Mouse (Mus musculus) E14TG2a.4 (cell line): ENCODE measurements at regions not wholly inside any gene's neighbourhood (a gene's known extent, or its start where the extent isn't known, plus 50 kb on each side); places are given as distances from the start of the nearest gene placed in this dataset.

Experiments used
- H3K27me3 ChIP-seq: 2 replicates; pipeline ENCODE4 v1.6.1; 2014; ENCODE audit warnings: low read length, control low read depth; ENCODE audit not compliant: insufficient read depth
- H3K36me3 ChIP-seq: 2 replicates; pipeline ENCODE4 v1.6.1; 2014; ENCODE audit warnings: low read length, control low read depth; ENCODE audit not compliant: insufficient read depth
- H3K4me1 ChIP-seq: replicated peaks from 2 replicates; pipeline ENCODE4 v1.6.1; 2014; ENCODE audit warnings: low read depth, low read length, control low read depth
- H3K4me3 ChIP-seq: replicated peaks from 2 replicates; pipeline ENCODE4 v1.5.1; 2014; ENCODE audit warnings: mild to moderate bottlenecking, low read length
- H3K9me3 ChIP-seq: 2 replicates; pipeline ENCODE4 v1.6.1; 2014; ENCODE audit warnings: low read length, control low read depth
- CTCF ChIP-seq: conservative IDR thresholded peaks from 2 replicates; pipeline ENCODE4 v1.5.1; 2014; ENCODE audit warnings: low read length
- NANOG ChIP-seq: IDR thresholded peaks from 2 replicates; pipeline ENCODE4 v1.6.1; 2014; ENCODE audit warnings: borderline replicate concordance, low read length, mixed read lengths
- POU5F1 ChIP-seq: IDR thresholded peaks from 2 replicates; pipeline ENCODE4 v1.6.1; 2014; ENCODE audit warnings: low read length, borderline replicate concordance

- Histone ChIP-seq H3K27me3 (peaks cover 17% of the 10 kb centered on the region), H3K4me3 (peak overlapping the region; percentile 52), H3K36me3 (no peaks in the 10 kb centered on the region), H3K9me3 (no peaks in the 10 kb centered on the region), H3K4me1 (peaks cover 21% of the 10 kb centered on the region)
- TF ChIP-seq POU5F1 (no peak), CTCF (no peak), NANOG (no peak)
These were observed 897.3 kb upstream of the Car8 start for GRCm38 (mm10) chr4:9136188-9136569.

DNA sequence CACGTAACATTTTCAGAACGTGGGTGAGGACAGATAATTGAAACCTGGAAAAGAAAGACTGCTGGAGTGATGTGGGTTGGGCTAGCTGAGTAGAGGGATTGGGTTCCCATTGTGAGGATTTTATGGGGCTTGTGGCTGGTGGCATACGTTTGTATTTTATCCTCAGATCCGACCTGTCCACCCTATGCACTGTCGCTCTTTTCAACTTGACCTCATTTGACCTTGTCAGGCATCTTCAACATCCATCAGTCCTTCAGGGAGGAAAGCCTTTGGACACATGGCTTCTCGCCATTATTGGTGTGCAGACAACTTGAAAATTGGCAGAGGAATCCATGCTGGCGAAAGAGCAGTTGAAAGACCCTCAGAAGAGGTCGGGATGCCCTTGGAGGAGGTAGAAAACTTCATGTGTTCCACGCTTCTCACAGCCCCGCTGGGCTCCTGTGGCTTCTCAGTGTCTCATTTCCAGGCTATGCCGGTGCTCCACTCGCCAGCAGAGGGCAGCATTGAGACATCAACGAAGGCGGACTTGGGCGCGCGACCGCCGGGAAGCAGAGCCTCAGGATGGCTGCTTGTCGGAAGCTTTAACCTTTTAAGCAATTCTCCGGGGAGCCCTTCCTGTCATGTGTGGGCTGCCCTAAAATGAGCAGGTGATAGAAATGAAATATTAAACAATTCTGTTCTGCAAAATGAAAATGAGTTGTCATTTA, 896.8 kb upstream of the Car8 start:
- Histone ChIP-seq H3K9me3 (no peaks in the 10 kb centered on the region), H3K4me3 (peak overlapping the region; percentile 52), H3K4me1 (peaks cover 21% of the 10 kb centered on the region), H3K36me3 (no peaks in the 10 kb centered on the region), H3K27me3 (peaks cover 17% of the 10 kb centered on the region)
- peak; percentile 72 for TF ChIP-seq CTCF
- no peak for TF ChIP-seq NANOG

DNA sequence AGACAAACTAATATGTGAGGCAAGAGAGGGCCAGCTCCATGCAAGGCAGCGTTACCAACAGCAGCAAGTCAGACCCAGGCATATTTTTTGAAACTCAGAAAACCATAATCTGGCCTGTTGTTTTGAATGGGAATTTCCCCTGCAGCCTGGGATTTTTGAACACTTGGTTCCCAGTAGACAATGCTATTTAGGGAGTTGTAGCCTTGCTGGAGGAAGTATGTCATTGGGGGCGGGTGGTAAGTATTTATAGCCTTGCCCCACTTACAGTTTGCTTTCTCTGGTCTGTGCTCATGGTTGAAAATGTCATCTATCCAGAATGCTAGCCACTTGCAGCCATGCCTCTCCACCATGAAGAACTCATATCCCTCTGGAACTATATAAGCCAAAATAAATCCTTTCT, 894.9 kb upstream of the Car8 start:
- Histone ChIP-seq H3K4me1 (peaks cover 21% of the 10 kb centered on the region), H3K27me3 (peaks cover 17% of the 10 kb centered on the region), H3K36me3 (no peaks in the 10 kb centered on the region), H3K9me3 (no peaks in the 10 kb centered on the region), H3K4me3 (no peak overlapping the region)
- no peak for TF ChIP-seq NANOG
- TF ChIP-seq POU5F1, result no peak
- TF ChIP-seq CTCF, result no peak

DNA sequence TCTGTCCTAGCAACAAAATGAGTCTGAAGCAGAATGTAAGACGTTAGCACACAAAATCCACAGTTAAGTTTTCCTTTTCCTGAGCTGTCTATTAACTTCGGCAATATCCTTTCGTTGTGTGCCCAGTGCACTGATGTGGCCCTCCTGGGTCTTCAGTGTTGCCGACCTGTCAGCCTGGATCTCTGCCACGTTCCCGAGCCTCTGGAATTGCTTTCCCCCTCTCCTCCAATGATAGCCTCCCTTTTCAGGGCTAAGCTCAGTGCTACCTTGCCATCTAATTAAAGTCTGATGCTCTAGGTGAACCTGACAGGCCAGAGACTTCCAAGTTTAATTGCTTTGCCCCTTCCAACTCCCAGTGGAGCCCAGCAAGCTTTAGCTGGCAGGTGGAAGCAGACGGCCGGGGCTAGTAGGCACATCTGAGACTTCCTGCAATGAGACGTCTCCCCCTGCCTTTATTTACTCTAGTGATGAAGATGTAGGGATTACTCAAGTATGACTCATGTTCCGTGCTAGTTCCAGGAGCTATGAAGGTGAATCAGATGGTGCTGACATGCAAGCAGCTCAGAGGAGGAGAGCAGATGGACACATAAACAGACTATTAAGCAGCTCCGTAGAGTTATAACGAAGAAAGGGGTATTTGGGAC, 894.3 kb upstream of the Car8 start:
- H3K4me1 ChIP-seq, result peaks cover 21% of the 10 kb centered on the region
- no peaks in the 10 kb centered on the region for H3K36me3 ChIP-seq
- TF ChIP-seq CTCF (no peak), NANOG (no peak), POU5F1 (no peak)
- H3K27me3 ChIP-seq, result peaks cover 16% of the 10 kb centered on the region
- H3K4me3 ChIP-seq, result no peak overlapping the region
- no peaks in the 10 kb centered on the region for H3K9me3 ChIP-seq

DNA sequence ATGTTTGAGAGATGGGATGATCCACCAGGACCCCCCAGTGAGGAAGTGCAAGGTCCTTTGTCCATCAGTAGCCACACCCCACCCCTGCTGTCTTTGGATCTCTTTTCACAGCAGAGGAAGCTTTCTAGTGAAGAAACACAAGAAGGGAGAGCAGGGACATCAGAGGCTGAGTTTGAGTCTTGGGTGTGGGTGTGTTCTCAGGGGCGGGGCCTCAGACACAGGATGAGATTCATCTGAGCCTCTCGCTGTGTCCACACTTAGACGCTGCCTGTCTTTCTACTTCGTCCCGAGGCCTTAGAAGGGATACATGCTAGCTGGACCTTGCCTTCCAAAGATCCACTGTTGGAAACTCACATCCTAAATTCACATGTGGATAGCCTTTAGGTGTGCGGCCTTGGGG, 893.5 kb upstream of the Car8 start:
- Histone ChIP-seq H3K4me3 (no peak overlapping the region), H3K36me3 (no peaks in the 10 kb centered on the region), H3K9me3 (no peaks in the 10 kb centered on the region), H3K4me1 (peaks cover 21% of the 10 kb centered on the region), H3K27me3 (peaks cover 12% of the 10 kb centered on the region)
- no peak for TF ChIP-seq POU5F1
- no peak for TF ChIP-seq NANOG
- no peak for TF ChIP-seq CTCF

GRCm38 (mm10) chr4:9131610-9132009, 892.8 kb upstream of the Car8 start:
- Histone ChIP-seq H3K4me3 (no peak overlapping the region), H3K36me3 (no peaks in the 10 kb centered on the region), H3K9me3 (no peaks in the 10 kb centered on the region), H3K27me3 (peaks cover 12% of the 10 kb centered on the region), H3K4me1 (peaks cover 19% of the 10 kb centered on the region)
- TF ChIP-seq POU5F1 (no peak), CTCF (no peak), NANOG (no peak)

DNA sequence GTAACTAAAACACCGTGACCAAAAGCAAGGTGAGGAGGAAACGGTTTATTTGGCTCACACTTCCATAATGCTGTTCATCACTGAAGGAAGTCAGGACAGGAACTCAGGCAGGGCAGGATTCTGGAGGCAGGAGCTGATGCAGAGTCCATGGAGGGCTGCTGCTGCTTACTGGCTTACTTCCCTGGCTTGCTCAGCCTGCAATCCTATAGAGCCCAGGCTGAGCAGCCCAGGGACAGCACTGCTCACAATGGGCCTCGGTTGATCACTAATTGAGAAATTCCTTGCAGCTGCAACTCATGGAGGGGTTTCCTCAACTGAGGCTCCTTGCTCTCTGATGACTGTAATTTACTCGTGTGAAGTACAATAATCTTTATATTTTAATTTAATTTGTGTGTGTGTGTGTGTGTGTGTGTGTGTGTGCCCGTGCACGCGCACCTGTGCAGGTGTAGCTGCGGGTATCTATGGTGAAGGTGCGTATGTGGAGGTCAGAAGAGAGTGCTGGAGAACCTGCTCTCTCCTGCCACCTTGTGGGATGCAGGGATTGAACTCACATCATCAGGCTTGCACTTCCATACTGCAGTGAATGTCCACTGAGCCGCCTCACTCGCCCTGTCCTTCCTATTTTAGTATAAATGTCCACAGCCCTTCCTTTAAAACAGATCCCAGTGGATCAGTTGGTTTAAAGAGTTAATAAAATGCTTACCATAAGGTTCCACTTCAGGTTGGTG, 886.6 kb upstream of the Car8 start:
- Histone ChIP-seq H3K4me1 (no peaks in the 10 kb centered on the region), H3K36me3 (no peaks in the 10 kb centered on the region), H3K4me3 (no peak overlapping the region), H3K27me3 (peaks cover 3% of the 10 kb centered on the region; the same call in 1 of the 2 replicates), H3K9me3 (no peaks in the 10 kb centered on the region)
- TF ChIP-seq CTCF (peak; percentile 35), POU5F1 (no peak), NANOG (no peak)

DNA sequence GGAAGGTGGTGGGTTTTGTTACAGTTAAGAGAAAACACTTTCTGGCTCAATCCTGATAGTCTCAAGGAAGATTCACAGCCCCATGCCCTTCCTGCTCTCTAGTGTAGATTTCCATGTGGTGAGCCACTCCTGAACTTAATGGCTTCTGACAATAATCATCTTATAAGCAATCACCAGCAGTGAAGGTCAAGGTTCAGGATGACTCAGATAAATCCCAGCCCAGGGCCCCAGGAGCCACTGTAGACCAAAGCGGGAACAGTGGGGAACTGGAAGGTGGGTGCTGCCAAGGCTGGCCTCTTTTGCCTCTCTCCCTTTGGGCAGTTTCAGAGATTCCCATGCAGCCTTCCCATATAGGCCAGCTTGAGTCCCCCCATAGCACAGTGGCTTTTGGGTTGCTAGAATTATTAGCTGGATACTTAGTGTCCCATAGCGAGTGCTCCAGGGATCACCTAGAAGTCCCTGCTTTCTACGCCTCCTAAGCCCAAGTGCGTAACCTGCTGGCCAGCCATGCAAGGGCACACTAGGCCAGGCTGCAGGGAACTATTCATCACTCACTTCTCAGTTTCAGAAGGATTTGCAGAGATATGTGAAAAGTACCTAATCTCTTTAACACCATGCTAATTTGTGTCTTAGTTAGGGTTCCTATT, 885.9 kb upstream of the Car8 start:
- no peaks in the 10 kb centered on the region for H3K4me1 ChIP-seq
- H3K4me3 ChIP-seq, result no peak overlapping the region
- H3K9me3 ChIP-seq, result no peaks in the 10 kb centered on the region
- no peaks in the 10 kb centered on the region for H3K36me3 ChIP-seq
- TF ChIP-seq NANOG, result no peak
- no peak for TF ChIP-seq POU5F1
- no peak for TF ChIP-seq CTCF
- H3K27me3 ChIP-seq, result peaks cover 3% of the 10 kb centered on the region; the same call in 1 of the 2 replicates
